Mouse (Mus musculus) bone marrow macrophage, adult 2 months (primary cell): ENCODE results near the gene Bbs2. TPM values are rescaled to one million over a fixed set of nuclear protein-coding genes. Genes with fewer than 3 reads are reported as not detected.
"Not testable (repeated sequence)": the region's sequence is repeated elsewhere in the genome, so short reads cannot be mapped to it uniquely, and the experiment has no call there.

ENCODE experiments used
- H3K27ac ChIP-seq: 2 replicates; pipeline ENCODE4 v1.5.1; 2012; ENCODE audit warnings: low read depth, low read length; ENCODE audit not compliant: insufficient read depth
- H3K4me1 ChIP-seq: 2 replicates; pipeline ENCODE4 v1.6.1; 2012; ENCODE audit warnings: low read length; ENCODE audit not compliant: control insufficient read depth, insufficient read depth
- H3K4me3 ChIP-seq: 2 replicates; pipeline ENCODE4 v1.5.1; 2012; ENCODE audit warnings: mild to moderate bottlenecking, low read length, moderate library complexity; ENCODE audit not compliant: insufficient read depth
- CTCF ChIP-seq: IDR thresholded peaks from 2 replicates; pipeline ENCODE4 v1.5.1; 2012; ENCODE audit warnings: low read depth, mild to moderate bottlenecking, low read length, moderate library complexity
- POLR2A ChIP-seq: IDR thresholded peaks from 2 replicates; pipeline ENCODE4 v1.6.1; 2012; ENCODE audit warnings: mild to moderate bottlenecking, low read depth, low read length, borderline replicate concordance
- polyA plus RNA-seq: library from polyadenylated mRNA; stranded (reverse); fragments of >200 nt; gene quantifications from 2 replicates; pipeline ENCODE4 v1.2.4, GENCODE M21; 2012; ENCODE audit not compliant: missing spikeins, insufficient read depth, insufficient read length

Bbs2 gene
- polyA plus RNA-seq, result 5.7 and 6.7 TPM in 2 replicates

GRCm38 (mm10) chr8:94098081-94098974, at the start of gene Bbs2:
Gene Bbs2 (minus strand): TSS chr8:94098928.
- TF ChIP-seq CTCF (peak; percentile 8; the same call in 1 of the 2 replicates), POLR2A (0 out of 2 replicates have a peak, but pooled peaks have one; percentile 66)
- Histone ChIP-seq H3K27ac (peak within 1 kb of the TSS; percentile 33), H3K4me1 (peaks cover 15% of the 10 kb centered on the region), H3K4me3 (peak within 1 kb of the TSS; percentile 78)

DNA sequence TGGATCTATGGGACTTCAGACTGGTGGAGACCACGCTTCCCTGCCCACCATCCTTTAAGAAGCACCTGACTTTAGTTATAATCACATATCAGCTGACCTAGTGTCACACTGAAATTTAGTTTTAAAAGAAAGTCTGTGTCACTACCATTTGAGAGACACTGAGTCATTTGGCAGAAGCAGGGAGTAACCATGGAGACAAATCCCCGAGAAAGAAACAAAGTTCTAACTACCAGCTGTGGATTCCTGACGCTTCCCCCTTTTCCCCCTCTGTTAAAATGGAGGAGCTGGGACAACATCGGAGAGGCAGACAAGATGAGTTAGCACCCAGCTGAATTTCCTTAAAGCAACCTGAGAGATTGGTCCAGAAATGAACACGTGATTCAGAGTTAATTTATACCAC, 49.5 kb upstream of the Bbs2 start:
- no peak overlapping the region for H3K27ac ChIP-seq
- TF ChIP-seq POLR2A, result no peak
- no peak overlapping the region for H3K4me3 ChIP-seq
- no peaks in the 10 kb centered on the region for H3K4me1 ChIP-seq

GRCm38 (mm10) chr8:94140266-94140795, 41.6 kb upstream of the Bbs2 start:
- H3K27ac ChIP-seq, result no peak overlapping the region
- no peaks in the 10 kb centered on the region for H3K4me1 ChIP-seq
- H3K4me3 ChIP-seq, result no peak overlapping the region
- TF ChIP-seq CTCF (no peak), POLR2A (no peak)

GRCm38 (mm10) chr8:94136933-94137332, 38.2 kb upstream of the Bbs2 start, which contains the start of gene Mt4:
Gene Mt4 (plus strand): TSS chr8:94137197.
- H3K4me1 ChIP-seq, result peaks cover 5% of the 10 kb centered on the region; the same call in 1 of the 2 replicates
- H3K27ac ChIP-seq, result no peak within 1 kb of the TSS
- TF ChIP-seq POLR2A (no peak), CTCF (no peak)
- H3K4me3 ChIP-seq, result no peak within 1 kb of the TSS

DNA sequence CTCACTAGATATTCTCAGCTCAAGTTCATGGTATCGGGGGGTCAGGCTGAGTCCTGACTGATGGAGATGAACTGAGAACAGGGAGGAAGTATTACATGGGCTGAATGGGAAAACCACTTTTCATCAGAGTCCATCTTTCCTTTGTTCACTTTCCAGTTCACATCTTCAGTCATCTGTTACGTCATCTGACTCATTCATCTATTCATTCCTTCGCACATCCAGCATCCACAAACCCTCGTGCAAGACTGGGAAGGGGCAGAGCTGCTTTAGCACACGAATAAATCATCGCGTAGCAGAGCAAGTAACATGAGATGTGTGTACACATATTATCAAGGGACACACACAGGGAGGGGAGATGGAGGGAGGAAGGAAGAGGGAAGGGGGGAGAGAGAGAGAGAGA, 37.5 kb upstream of the Bbs2 start:
- Histone ChIP-seq H3K4me3 (no peak overlapping the region), H3K4me1 (peaks cover 5% of the 10 kb centered on the region; the same call in 1 of the 2 replicates), H3K27ac (no peak overlapping the region)
- TF ChIP-seq POLR2A, result no peak
- TF ChIP-seq CTCF, result no peak

GRCm38 (mm10) chr8:94135556-94135955, 36.8 kb upstream of the Bbs2 start:
- peaks cover 5% of the 10 kb centered on the region; the same call in 1 of the 2 replicates for H3K4me1 ChIP-seq
- no peak overlapping the region for H3K4me3 ChIP-seq
- H3K27ac ChIP-seq, result no peak overlapping the region
- TF ChIP-seq POLR2A (no peak), CTCF (no peak)

DNA sequence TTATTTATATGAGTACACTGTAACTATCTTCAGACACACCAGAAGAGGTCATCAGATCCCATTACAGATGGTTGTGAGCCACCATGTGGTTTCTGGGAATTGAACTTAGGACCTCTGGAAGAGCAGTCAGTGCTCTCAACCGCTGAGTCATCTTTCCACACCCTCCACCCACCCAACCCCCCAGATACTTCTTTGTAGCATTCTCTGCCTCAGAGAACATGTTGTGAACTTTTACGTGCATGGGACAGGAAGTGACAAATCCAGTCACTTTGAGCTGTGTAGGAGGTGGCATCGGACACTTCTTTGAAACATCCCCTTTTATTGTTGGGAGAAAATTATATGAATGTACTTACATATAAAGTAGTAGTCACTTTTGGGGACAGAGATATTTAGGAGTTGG, 35.9 kb upstream of the Bbs2 start:
- not testable (repeated sequence) for H3K27ac ChIP-seq

GRCm38 (mm10) chr8:94132096-94132495, 33.4 kb upstream of the Bbs2 start:
- TF ChIP-seq CTCF (no peak), POLR2A (no peak)
- Histone ChIP-seq H3K4me3 (no peak overlapping the region), H3K27ac (no peak overlapping the region), H3K4me1 (peaks cover 5% of the 10 kb centered on the region; the same call in 1 of the 2 replicates)

More for the DNA sequence above, 35.9 kb upstream of the Bbs2 start:
- H3K4me1 ChIP-seq, H3K4me3 ChIP-seq: not testable (repeated sequence)

DNA sequence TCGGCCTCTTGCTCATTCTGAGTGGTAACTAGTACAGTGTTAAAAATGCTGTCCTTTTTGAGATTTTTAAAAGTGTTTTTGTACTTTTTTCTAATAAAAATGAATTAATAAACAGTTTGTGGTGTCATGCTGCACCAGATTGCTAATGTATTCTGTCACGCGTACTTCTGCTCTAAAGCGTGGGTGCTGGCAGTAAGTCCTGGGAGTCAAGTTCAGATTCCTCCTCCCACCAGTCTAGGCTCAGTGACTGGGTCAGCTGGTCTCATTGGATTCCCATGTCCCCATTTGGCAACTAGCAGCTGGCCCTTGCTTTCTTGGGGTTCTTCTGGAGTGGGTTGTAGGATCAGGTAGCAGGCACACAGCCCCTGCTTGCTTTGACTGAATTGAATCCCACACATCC, 31.4 kb upstream of the Bbs2 start:
- no peak for TF ChIP-seq POLR2A
- no peak for TF ChIP-seq CTCF
- Histone ChIP-seq H3K4me1 (peaks cover 5% of the 10 kb centered on the region; the same call in 1 of the 2 replicates), H3K4me3 (no peak overlapping the region), H3K27ac (no peak overlapping the region)
